Mouse (Mus musculus): ENCODE results near the gene Creb3l4. TPM values are rescaled to one million over a fixed set of nuclear protein-coding genes. Genes with fewer than 3 reads are reported as not detected.
A peak's percentile ranks its signal among the peaks of the same experiment; 100 is the strongest.
"Not testable (repeated sequence)": the region's sequence is repeated elsewhere in the genome, so short reads cannot be mapped to it uniquely, and the experiment has no call there.

Gene Creb3l4
- total RNA-seq, 4 experiments from 2014 or later, result 0.25 to 0.72 (median 0.52) TPM

DNA sequence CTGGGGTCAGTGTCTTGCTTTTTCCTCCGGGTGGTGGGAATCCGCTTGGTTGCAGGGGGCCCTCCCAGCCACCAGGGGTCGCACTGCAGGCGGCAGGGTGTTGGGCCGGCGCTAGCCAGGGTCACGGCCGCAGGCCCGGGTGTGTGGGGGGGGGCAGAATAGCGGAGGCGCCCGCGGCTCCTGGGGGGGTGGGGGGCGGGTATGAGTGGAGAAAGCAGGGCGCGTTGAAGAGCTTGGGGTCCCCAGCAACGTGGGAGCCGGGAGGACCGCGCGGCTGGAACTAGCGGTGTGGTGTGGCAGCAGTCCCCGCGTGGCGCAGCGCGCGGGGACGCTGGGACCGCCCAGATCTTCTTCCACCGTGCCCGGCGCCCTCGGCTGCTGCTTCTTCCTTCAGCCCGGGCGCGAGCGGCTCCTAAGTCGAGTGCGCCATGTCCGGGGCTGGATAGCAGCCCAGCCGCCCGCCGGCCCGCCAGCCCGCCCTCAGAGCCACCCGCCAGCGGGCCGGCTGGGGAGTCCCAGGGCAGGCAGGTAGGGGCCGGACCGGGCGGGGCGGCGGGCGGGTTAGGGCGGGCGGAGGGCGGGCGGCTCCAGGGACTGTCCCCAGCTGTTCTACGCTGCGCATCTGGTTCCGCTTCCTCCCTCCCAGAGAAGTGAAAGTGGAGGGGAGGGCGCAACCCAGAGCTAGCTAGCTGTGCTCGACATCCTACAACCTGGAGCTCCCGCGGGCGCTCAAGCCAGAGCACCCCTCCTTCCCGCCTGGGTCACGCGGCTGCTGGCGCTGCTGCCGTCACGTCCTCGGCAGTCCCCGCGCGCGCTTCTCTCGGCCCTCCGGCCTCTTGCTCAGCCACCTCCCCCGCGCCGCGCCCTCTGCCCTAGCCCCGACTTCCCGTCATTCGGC lies 22.0 kb upstream of the Creb3l4 start, which contains the start of gene Dennd4b:
Gene Dennd4b, plus strand, starts transcription at position 152 of the 898 bp plus-strand sequence.
- peak; percentile 81 to 84 for DNase-seq (ENCODE audit: low spot score in 2 of 2)

DNA sequence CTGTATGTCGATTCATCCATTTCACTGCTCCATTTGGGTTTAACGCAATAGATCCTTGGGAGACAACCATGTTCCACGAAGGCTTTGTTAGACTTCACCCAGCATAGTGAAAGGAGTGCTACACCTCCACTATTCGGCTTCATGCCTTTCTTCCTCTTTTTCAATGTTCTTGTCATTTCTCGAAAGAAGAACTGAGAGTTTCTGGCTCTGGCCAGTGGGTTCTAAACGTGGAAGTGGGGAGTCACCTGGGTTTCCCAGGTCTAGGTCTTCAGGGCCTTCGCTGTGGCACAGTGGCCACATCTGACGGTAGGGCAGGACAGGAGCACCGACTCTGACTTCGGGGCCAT lies 21.3 kb upstream of the Creb3l4 start:
- no peak for DNase-seq (ENCODE audit: low spot score in 2 of 2)

DNA sequence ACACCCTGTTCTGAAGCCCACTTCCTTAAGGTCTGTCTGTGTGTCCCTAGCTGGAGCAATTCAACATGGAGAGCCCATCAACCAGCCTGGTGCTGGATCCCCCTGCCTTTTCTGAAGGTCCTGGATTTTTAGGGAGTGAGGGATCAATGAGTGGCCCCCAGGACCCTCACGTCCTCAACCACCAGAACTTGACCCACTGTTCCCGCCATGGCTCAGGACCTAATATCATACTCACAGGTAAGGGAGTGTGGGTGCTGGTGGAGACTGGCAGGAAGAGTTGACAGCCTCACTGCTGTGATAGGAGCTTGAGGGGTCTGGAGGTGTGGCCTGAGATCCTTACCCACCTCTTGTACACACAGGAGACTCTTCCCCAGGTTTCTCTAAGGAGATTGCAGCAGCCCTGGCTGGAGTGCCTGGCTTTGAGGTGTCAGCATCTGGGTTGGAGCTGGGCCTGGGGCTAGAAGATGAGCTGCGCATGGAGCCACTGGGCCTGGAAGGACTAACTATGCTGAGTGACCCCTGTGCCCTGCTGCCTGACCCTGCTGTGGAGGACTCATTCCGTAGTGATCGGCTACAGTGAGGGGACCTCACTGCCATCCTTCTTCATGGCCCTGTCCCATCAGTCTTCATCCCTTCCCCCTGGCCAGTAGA lies 19.9 kb upstream of the Creb3l4 start:
- DNase-seq (ENCODE audit: low spot score in 2 of 2), result no peak

DNA sequence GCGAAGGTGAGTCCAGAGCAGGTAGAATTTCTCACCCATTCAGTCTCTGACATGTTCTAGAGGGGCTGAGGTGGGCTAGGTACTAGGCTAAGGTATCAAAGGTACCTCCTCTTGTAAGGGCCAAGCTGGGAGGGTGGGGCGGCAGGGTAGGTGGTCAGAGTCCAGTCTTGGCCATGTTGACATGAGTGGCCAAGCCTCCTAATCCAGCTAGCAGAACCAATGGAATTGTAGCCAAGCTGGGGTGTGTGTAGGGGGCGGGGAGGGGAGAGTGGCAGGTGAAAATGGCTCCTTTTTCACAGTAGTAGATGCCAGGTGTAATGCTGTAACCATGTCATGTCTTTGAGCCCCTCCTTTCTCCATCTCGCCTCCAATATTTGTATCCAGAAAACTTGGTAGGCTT lies 15.2 kb upstream of the Creb3l4 start:
- DNase-seq (ENCODE audit: low spot score in 2 of 2), result no peak

DNA sequence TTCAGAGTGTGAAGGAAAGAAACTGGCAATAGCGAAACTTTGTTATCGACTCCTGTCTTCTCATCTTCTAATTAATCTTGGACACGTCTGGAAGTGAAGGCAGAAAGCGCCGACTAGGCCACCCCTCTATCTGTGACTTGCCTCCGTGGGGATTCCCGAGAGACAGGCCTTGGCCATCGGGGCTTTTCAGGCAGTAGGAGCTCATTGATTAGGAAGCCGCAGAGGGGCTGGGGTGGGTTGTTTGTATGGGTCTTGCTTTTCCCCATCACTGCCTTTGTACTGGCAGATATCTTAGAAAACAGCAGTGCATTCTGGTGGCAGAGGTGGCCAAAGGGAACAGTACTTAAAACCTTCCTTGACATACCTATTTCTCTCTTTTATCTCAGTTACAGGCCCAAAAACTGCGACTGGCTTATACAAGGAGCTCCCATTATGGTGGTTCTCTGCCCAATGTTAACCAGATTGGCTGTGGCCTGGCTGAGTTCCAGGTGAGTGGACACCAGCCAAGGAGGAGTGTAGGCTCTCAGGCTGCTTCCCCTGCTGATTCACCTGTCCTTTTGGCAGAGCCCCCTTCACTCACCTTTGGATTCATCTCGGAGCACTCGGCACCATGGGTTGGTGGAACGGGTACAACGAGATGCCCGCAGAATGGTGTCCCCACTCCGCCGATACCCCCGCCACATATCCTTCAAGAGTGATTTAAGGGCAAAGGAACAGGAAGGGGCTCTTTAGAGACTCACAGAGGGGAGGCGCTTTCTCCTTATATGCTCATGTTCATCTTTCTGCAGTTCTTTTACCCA lies 13.6 kb upstream of the Creb3l4 start:
- DNase-seq (ENCODE audit: low spot score in 2 of 2), result no peak

DNA sequence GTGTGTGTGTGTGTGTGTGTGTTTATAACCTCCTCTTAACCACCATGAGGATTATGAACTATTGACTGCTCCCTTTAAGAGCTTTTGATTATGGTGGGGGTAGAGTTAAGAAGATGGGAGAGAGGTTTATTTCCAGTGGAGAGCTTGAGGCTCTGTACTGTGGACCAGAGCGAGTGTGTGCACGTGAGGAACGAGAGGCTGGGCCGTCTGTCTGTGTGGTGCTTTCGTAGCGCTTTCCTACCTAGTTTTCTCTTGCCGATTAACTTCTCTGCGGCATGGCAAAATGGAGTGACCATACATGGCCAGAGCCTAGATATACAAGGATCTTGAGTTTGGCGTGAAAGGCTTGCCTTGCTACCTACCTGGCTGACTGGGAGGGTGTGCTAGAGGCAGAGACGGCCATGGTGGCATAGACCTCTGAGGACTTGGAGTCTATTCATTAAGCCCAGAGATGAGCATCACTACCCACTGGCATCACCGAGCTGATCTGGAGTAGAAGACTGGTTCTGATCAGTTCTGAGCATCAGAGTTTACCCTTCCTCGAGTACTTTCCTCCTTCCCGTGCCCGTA lies 12.6 kb upstream of the Creb3l4 start:
- DNase-seq (ENCODE audit: low spot score in 2 of 2), result no peak

DNA sequence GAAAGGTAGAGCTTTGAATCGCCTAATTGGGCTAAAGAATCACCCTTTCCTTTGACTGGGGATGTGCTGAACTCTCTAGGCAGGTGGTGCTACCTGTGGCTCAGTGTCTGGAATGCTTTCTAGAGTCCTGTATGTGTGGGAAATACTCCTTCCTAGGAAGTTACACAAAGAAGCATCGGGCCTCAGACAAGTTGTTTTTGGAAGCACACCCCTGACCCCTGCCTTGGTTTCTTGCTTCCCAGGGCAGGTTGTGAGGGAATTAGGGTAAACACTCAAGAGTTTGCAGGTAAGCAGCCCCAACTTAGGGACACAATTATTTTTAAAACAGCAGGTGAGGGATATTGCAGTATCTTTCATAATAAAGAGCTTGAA lies 11.9 kb upstream of the Creb3l4 start:
- no peak for DNase-seq (ENCODE audit: low spot score in 2 of 2)

DNA sequence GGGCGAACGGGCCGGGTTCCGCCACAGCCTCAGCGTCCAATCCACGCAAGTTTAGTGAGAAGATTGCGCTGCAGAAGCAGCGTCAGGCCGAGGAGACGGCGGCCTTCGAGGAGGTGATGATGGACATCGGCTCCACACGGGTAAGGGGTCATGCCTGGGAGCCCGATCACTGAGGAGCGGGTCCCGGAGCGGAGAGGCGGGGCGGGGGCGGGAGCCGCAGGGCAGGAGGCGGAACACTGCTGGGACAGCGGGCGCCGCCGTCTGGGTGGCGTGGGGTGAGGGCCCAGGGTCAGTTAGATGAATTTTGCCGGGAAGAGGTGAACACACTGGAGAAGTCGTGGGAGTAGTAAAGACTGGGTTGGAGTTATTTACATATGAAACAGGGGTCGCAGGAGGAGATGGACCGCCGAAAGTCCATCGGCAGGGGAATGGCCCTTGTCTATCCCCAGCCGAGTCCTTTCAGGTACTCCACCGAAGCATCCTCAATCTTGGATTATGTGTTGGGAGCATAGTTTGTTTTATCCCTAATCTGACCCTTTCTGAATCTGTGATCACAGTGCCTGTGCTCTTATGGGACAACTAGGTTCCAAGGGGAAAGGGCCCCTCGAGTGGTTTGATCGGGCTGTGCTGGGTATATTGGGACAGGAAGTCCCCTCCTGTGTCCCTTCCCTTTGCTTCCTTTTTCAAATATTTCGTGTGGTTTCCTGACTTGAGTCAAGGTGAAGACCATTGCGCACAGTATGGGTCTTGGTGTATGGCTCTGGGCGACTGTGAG lies 11.3 kb upstream of the Creb3l4 start:
- DNase-seq (ENCODE audit: low spot score in 2 of 2), result no peak

DNA sequence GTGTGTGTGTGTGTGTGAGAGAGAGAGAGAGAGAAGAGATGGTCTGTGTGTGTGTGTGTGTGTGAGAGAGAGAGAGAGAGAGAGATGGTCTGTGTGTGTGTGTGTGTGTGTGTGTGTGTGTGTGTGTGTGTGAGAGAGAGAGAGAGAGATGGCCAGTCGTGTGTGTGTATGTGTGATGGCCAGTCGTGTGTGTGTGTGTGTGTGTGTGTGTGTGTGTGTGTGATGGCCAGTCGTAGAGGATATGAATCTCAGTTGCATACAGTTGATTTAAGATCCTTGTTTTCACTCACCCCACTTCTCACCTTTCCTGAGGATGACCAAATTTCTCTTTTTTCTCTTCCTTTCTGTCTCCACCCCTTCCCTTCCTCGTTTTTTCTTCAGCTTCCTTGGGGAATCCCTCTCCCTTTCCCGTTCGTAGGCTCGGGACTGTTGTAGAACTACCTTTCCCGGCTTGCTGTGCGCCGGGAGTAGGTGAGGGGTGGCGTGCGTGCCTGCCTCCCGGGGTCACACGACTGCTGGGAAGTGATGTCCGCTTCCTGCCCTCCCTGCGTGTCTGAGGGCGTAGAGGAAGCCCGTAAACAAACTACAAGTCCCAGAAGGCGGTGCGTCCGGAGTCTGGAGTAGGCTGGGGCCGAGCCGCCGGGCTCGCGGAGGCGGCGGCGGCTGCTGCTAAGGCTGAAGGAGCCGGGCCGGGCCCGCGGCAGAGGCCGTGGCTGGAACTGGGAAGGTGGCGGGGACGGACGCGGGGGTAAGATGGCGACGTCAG lies 10.5 kb upstream of the Creb3l4 start, which contains the start of gene Crtc2:
Gene Crtc2, plus strand, starts transcription at position 511 of the 766 bp plus-strand sequence.
- DNase-seq (ENCODE audit: low spot score in 2 of 2), result peak; percentile 87 to 99

DNA sequence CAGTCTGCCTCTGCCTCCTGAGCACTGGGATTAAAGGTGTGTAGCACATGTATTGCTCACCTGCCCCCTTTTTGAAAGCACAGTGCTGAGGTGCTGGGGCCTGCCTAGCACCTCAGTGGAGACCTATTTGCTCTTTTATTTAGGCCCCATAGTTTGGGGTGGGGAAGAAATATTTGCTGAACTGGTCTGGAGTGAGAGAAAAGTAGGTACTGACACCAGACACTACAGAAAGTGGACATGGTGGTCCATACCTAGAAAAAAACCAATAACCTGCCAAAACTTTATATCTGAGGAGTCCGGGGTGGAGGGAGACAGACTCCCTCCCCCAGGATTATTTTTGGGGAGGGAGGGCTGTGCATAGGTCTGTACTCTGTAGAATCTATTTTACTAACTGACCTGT lies 9.9 kb upstream of the Creb3l4 start:
- not testable (repeated sequence) for DNase-seq (ENCODE audit: low spot score in 2 of 2)

DNA sequence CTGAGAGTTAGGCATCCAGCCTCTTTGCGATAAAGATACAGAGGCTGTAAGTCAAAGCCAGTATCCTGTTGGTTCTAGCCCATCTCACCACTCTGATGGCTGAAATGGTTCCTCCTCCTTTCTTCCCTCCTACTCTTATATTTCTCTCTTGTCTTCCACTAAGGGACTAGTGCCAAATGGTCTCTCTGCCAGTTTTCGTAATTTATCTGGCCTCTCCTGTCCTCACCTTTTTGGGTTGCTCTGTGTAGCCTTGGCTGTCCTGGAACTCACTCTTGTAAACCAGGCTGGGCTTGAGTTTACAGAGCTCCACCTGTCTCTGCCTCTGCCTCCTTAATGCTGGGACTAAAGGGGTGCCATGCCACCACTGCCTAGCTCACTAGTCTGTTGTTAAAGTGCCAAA lies 9.3 kb upstream of the Creb3l4 start:
- DNase-seq (ENCODE audit: low spot score in 2 of 2), result not testable (repeated sequence)

DNA sequence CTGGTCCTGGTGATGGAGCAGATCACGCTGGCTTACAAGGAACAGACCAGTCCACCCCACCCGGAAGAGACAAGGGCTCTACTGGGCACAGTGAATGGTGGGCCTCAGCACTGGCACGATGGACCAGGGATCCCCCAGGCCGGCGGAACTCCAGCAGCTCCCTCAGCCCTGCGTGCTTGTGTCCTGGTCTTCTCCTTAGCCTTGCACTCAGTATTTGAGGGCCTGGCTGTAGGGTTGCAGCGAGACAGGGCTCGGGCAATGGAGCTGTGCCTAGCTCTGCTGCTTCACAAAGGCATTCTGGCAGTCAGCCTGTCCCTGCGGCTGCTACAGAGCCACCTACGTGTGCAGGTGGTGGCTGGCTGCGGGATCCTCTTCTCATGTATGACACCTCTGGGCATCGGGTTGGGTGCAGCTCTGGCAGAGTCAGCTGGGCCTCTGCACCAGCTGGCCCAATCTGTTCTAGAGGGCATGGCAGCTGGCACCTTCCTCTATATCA lies 8.5 kb upstream of the Creb3l4 start:
- peak in 1 of 2 experiments; percentile 65 for DNase-seq (ENCODE audit: low spot score in 2 of 2)

DNA sequence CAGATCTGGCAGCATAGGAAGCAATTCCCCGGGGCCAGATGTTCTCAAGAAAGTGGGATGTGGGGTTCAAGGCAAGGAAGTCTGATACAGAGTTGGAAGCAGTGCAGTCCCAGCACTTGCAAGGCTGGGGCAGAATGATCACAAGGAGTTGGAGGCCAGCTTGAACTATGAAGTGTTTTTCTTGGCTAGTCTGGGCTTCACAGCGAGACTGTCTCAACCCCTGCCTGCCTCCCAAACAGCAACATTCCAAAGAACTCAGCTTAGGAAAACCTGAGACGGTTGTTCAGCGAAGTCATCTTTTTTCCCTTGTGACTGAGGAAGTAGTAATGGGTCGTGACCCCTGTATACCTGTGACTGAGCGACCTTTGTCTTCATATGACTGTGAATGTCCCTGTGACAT lies 7.5 kb upstream of the Creb3l4 start:
- no peak for DNase-seq (ENCODE audit: low spot score in 2 of 2)

DNA sequence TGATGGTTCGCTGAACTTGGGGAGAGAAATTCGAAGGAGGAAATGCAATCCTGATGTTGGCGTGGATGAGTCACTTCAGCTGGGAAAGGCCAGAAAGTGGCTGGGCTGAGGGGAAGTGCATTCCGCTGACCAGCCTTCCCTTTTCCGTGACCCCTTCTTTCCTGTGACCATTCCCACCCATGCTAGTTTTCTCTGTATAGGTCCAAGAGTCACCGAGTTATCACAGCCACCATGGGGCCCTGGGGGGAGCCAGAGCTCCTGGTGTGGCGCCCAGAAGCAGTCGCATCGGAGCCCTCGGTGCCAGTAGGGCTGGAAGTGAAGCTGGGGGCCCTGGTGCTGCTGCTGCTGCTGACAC lies 5.4 kb upstream of the Creb3l4 start:
- no peak for DNase-seq (ENCODE audit: low spot score in 2 of 2)

DNA sequence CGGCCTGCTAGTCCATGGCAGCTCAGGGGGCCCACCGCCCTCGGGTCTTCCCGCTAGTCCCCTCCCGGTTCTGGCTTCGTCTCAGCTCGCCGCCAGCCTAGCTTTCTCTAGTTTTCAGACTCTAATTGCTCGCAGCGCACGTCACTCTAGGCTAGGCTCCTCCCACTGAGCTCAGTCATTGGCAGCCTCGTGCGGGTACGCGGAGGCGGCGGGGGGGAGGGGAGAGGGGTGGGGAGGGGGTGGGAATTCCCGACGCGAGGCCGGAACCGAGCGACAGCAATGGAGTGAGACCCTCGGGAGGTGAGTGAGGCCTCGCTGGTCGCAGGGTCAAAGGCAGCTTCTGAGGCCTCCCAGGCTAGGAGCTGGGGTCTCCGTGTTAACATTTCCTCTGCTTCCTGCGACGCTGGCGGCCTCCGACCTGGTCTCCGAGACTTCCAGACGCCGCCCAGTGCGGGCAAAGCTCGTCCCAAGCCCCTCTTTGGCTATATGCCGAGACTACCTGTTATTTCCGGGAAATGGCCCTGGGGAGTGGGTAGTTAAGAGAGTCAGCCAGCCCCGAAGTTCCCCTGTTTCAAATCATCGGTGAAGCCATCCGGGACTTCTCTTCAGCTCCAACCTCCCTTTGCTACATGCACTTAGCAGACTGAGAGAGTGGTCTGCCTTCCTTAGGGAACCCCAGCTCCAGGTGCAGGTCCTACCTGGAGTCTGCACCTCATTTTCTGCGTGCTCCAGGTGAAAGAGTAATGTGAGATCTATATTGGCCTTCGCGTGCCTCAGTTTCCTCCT lies 4.8 kb upstream of the Creb3l4 start, which contains the start of gene Slc39a1:
Gene Slc39a1, plus strand, starts transcription at position 213 of the 786 bp plus-strand sequence.
- peak; percentile 81 to 92 for DNase-seq (ENCODE audit: low spot score in 2 of 2)

DNA sequence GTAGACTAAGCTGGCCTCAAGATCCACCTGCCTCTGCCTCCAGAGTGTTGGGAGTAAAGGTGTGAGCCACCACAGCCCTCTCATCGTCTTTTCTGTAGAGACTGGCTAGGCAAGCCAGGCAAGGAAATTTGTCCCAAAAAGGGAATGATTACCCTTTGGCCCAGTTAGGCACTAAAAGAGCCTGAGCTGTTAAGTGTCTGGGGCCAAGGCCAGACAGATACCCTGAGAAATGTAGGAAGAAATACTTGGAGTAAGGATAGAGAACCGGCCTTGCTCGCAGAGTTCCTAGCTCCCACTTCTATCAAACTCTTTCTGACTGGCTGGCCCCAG lies 4.3 kb upstream of the Creb3l4 start:
- no peak for DNase-seq (ENCODE audit: low spot score in 2 of 2)

DNA sequence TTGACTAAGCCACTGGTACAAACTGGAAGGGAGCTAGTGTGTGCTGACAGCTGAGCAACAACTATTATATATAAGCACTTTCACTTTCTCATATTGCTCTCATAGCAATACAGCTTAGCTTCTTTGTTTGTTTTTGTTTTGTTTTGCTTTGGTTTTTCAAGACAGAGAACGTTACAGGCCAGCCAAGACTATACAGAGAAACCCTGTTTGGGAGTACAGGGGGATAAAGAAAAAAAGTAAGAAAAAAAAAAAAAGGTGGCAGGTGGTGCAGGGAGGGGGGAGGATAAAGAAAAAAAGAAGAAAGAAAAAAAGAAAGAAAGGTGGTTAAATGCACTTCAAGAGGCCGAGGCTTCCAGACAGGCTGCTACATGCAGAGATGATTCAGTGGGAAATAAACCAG lies 2.1 kb upstream of the Creb3l4 start:
- DNase-seq (ENCODE audit: low spot score in 2 of 2), result no peak

DNA sequence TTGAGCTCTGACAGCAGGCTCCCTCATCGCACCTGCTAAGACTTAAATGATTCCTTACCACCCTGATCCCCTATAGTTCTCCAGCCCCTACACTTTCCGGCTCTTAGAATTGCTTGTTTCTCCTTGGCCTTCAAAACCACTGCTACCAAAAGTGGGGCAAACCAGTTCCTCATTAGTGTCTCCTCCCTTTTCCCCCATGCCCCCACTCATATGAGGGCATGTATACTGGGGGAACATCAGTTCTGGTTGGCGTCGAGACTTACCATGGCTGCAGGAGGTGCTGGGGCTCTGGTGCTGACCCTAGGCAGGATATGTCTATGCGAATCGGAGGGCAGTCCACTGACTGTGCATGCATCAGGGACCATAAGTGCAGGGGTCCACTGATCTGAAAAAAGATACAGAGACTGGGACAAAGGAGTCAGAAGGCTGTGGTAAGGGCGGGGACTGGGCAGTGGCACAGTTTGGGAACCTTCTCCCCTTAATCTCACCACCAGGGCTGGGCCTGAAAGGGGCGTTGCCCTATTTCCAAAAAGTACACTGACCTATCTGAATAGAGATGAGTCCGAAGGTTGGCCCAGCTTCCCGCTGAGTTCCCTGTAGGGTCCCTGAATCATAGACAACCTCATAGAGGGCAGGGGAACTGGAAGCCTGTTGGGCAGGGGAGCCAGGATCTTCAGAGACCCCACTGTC lies 1.5 kb downstream of the Creb3l4 start:
- DNase-seq (ENCODE audit: low spot score in 2 of 2), result no peak

DNA sequence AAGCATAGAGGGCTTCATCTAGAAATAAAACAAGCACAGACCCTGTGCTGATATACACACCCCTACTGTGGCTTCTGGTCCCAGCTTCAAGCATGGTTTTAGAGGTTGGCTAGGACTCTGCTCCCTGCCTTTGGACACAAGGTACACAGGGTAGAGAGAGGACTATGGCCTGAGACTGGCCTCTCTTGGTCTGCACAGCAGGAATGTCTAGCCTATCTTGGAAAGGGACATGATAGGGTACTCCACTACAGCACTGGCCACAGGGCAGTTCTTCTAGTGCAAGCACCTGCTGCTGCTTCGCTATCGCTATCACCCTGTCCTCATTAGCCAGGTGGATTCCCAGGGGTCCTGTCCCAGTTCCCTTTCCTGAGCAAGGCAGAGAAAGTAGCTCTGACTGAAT lies 2.1 kb downstream of the Creb3l4 start:
- DNase-seq (ENCODE audit: low spot score in 2 of 2), result no peak
